Mouse (Mus musculus): ENCODE data around the gene Qrich2. TPM values are rescaled to one million over a fixed set of nuclear protein-coding genes. Genes with fewer than 3 reads are reported as not detected.

Qrich2 gene
- polyA plus RNA-seq, 1 experiment from 2014 or later: not detected

DNA sequence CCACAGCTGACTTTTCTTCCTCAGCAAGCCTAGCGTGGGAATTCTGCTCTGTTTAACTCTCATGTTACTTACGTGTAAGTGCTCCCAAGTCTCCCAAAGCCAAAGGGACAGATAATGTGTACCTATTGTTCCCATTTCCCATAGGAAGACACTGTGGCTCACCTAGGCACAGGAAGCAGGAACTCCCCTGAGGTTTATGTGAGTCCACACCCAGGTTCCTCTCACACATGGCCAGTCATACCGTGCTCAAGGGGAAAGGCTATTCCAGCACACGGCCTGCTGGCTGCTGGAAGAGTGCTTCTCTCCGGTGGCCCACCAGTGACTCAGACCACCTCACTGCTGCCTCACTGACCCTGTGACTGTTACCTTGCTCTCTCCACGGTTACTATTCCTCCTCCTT, 44.9 kb downstream of the Qrich2 start:
- H3K9me3 ChIP-seq (ENCODE audit: control insufficient read depth, low read length): no peaks in the 10 kb centered on the region
- no peaks in the 10 kb centered on the region for H3K36me3 ChIP-seq (ENCODE audit: control insufficient read depth, insufficient read depth, low read length)
- H3K9ac ChIP-seq (ENCODE audit: low read length): no peak overlapping the region
- no peaks in the 10 kb centered on the region; the same call in 1 of the 2 replicates for H3K4me1 ChIP-seq (replicated peaks; ENCODE audit: control insufficient read depth, insufficient read depth, low read length)
- ATAC-seq (replicated peaks; ENCODE audit: low FRiP score) (no peak), DNase-seq (ENCODE audit: low spot score) (peak; percentile 42)
- 76% methylated on average over 6 of the region's 6 CpGs for WGBS
- H3K4me3 ChIP-seq (ENCODE audit: low read depth, low read length): no peak overlapping the region
- H3K27me3 ChIP-seq (ENCODE audit: control insufficient read depth, insufficient read depth, low read length): no peaks in the 10 kb centered on the region
- H3K4me2 ChIP-seq (ENCODE audit: low read depth, low read length, severe bottlenecking): no peak overlapping the region
- no peak overlapping the region for H3K27ac ChIP-seq (ENCODE audit: low read depth, low read length)

DNA sequence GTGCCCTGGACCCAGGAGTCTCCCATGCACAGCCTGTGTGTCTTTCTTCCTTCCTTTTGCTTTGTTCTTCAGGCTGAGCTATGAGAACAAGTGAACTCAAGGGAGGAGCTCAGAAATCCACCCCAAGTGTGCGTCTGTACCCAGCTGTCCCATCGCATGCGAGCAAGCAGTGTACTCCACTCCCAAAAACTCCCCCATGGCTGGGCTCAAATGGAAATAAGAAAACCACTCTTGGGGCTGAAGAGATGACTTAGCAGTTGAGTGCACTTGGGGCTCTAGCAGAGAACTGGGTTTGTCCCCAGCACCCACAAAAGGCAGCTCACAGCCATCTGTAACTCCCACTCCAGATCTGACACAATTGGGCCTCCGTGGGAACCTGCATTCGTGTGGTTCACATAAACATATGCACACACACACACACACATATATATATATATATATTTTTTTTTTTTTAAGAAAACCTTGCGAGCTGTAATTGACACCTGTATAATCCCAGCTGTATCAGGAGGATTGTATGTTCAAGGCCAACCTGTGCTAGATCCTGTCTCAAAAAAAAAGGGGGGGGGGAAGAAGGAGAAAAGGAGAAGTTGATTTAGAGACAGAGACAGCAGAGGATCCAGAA, 47.1 kb downstream of the Qrich2 start:
- Histone ChIP-seq H3K27me3 (ENCODE audit: control insufficient read depth, insufficient read depth, low read length) (no peaks in the 10 kb centered on the region), H3K4me3 (ENCODE audit: low read depth, low read length) (no peak overlapping the region), H3K36me3 (ENCODE audit: control insufficient read depth, insufficient read depth, low read length) (no peaks in the 10 kb centered on the region), H3K4me2 (ENCODE audit: low read depth, low read length, severe bottlenecking) (no peak overlapping the region), H3K27ac (ENCODE audit: low read depth, low read length) (no peak overlapping the region), H3K4me1 (replicated peaks; ENCODE audit: control insufficient read depth, insufficient read depth, low read length) (no peaks in the 10 kb centered on the region; the same call in 1 of the 2 replicates), H3K9ac (ENCODE audit: low read length) (no peak overlapping the region), H3K9me3 (ENCODE audit: control insufficient read depth, low read length) (no peaks in the 10 kb centered on the region)
- DNase-seq (ENCODE audit: low spot score) (no peak), ATAC-seq (replicated peaks; ENCODE audit: low FRiP score) (no peak)
- 84% methylated on average over 6 of the region's 6 CpGs for WGBS

DNA sequence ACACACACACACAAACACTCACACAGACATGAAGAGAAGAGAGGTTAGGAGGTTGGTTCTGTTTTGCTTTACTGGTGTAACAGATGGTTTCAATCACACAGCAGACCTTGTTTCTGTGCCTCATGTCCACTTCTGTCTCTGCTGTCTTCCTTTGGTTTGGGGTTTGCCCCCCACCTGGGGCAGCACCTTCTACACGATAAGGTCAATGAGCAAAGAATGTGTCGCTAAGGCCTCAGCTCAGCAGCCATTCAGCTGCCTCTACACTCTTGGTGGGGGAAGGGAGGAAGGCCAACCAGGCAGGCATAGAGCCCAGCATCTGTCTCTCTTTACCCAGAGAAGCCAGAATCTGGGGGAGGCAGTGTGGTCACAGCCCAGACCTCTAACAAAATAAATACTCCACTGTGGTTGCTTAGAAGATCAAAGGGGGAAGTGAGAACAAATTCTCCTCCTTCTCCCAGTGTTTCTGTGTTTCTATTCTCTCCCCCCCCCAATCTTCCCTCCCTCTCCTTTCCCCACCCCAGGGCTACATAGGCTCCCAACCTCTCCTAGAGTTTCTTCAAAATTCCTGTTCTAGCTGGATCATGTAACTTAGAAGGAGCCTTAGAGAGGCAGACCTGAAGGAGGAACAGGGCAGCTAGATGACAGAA, 47.7 kb downstream of the Qrich2 start:
- no peak overlapping the region for H3K4me2 ChIP-seq (ENCODE audit: low read depth, low read length, severe bottlenecking)
- no peak overlapping the region for H3K9ac ChIP-seq (ENCODE audit: low read length)
- H3K9me3 ChIP-seq (ENCODE audit: control insufficient read depth, low read length): no peaks in the 10 kb centered on the region
- H3K27me3 ChIP-seq (ENCODE audit: control insufficient read depth, insufficient read depth, low read length): no peaks in the 10 kb centered on the region
- 29% methylated on average over 2 of the region's 2 CpGs for WGBS
- no peaks in the 10 kb centered on the region for H3K36me3 ChIP-seq (ENCODE audit: control insufficient read depth, insufficient read depth, low read length)
- H3K4me3 ChIP-seq (ENCODE audit: low read depth, low read length): no peak overlapping the region
- H3K4me1 ChIP-seq (replicated peaks; ENCODE audit: control insufficient read depth, insufficient read depth, low read length): no peaks in the 10 kb centered on the region; the same call in 1 of the 2 replicates
- H3K27ac ChIP-seq (ENCODE audit: low read depth, low read length): no peak overlapping the region
- DNase-seq (ENCODE audit: low spot score) (no peak), ATAC-seq (replicated peaks; ENCODE audit: low FRiP score) (no peak)

DNA sequence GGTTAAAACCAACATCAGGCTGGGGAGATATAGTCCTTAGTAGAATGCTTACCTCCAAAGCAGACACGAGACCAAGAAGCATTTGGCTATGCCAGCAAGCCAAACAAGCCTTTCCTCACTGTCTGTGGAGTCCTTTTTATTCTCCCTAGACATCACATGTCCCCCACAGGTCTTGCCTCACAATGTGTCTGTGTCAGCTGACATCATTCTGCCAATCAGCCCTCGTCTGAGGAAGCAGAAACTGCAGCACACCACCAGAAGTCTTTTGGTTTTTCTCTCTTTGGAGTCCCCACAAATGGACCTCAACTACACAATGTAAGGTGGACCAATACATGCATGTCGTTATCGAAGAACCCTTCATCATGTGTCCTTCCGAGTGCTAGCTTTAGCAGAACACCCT, 49.0 kb downstream of the Qrich2 start:
- no peak overlapping the region for H3K4me3 ChIP-seq (ENCODE audit: low read depth, low read length)
- no peaks in the 10 kb centered on the region for H3K9me3 ChIP-seq (ENCODE audit: control insufficient read depth, low read length)
- H3K9ac ChIP-seq (ENCODE audit: low read length): no peak overlapping the region
- H3K36me3 ChIP-seq (ENCODE audit: control insufficient read depth, insufficient read depth, low read length): no peaks in the 10 kb centered on the region
- H3K27ac ChIP-seq (ENCODE audit: low read depth, low read length): no peak overlapping the region
- WGBS: 87% methylated on average over 5 of the region's 5 CpGs
- no peak overlapping the region for H3K4me2 ChIP-seq (ENCODE audit: low read depth, low read length, severe bottlenecking)
- ATAC-seq (replicated peaks; ENCODE audit: low FRiP score) (no peak), DNase-seq (ENCODE audit: low spot score) (no peak)
- no peaks in the 10 kb centered on the region for H3K27me3 ChIP-seq (ENCODE audit: control insufficient read depth, insufficient read depth, low read length)
- peaks cover 2% of the 10 kb centered on the region; the same call in 1 of the 2 replicates for H3K4me1 ChIP-seq (replicated peaks; ENCODE audit: control insufficient read depth, insufficient read depth, low read length)

DNA sequence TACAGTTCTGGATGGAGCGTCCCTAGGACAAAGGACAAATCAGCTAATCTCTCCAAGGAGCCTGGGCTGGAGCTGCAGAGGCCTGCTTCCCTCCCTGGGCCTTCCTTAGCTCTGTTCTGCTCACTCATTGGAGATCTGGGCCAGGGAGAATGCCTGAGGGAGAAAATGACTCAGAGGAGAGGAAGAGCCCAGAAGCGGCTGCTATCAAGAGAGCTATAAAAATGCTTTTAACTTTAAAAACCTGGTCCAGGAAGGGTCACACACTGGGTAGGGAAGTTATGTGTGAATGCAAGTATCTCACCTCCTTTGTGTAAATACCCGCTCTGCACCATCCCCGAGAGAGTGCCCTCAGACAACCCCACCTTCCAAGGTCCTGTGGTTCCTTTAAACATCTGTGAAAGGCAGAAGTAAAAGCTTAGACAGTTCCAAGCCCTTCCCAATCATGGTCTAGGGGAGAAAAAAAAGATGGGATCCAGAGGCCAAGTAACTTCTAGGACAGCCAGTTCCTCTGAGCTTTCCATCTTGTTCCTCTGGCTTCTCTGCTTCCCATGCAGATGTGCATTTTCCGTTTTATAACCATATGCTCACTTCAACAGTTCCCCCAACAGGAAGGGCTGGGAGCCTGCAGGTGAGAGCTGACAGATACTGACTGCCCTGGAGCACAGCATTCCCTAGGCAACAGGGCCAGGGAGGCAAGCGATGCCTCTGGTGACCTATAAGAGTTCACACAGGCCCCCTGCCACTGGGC, 49.7 kb downstream of the Qrich2 start:
- no peak for DNase-seq (ENCODE audit: low spot score)
- Histone ChIP-seq H3K27me3 (ENCODE audit: control insufficient read depth, insufficient read depth, low read length) (0 out of 2 replicates have a peak, but pooled peaks cover 2% of the 10 kb centered on the region), H3K9ac (ENCODE audit: low read length) (no peak overlapping the region), H3K4me1 (replicated peaks; ENCODE audit: control insufficient read depth, insufficient read depth, low read length) (peaks cover 8% of the 10 kb centered on the region; the same call in 1 of the 2 replicates), H3K4me2 (ENCODE audit: low read depth, low read length, severe bottlenecking) (no peak overlapping the region), H3K9me3 (ENCODE audit: control insufficient read depth, low read length) (no peaks in the 10 kb centered on the region), H3K27ac (ENCODE audit: low read depth, low read length) (no peak overlapping the region), H3K36me3 (ENCODE audit: control insufficient read depth, insufficient read depth, low read length) (no peaks in the 10 kb centered on the region), H3K4me3 (ENCODE audit: low read depth, low read length) (no peak overlapping the region)
- no peak for ATAC-seq (replicated peaks; ENCODE audit: low FRiP score)
- 75% methylated on average over 6 of the region's 6 CpGs for WGBS

DNA sequence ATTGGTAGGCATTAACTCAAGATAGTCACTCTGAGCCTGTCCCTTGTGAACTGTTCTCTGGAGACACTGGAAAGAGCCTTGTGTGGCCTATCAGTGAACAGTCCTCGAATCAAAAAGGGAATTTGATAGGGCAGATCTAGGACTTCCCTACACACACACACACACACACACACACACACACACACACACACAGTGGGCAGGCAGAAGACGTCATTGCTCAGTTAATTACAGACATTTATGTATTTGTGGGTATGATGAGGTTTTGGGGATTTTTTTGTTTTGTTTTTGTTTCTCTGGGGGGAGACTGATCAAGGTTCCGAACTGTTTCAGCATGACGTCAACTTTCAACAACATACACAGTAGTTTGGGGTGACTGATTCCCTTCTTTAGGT, 52.4 kb downstream of the Qrich2 start:
- peak overlapping the region; percentile 95; the same call in 1 of the 2 replicates for H3K9ac ChIP-seq (ENCODE audit: low read length)
- peak; percentile 33; the same call in 1 of the 2 replicates for ATAC-seq (replicated peaks; ENCODE audit: low FRiP score)

DNA sequence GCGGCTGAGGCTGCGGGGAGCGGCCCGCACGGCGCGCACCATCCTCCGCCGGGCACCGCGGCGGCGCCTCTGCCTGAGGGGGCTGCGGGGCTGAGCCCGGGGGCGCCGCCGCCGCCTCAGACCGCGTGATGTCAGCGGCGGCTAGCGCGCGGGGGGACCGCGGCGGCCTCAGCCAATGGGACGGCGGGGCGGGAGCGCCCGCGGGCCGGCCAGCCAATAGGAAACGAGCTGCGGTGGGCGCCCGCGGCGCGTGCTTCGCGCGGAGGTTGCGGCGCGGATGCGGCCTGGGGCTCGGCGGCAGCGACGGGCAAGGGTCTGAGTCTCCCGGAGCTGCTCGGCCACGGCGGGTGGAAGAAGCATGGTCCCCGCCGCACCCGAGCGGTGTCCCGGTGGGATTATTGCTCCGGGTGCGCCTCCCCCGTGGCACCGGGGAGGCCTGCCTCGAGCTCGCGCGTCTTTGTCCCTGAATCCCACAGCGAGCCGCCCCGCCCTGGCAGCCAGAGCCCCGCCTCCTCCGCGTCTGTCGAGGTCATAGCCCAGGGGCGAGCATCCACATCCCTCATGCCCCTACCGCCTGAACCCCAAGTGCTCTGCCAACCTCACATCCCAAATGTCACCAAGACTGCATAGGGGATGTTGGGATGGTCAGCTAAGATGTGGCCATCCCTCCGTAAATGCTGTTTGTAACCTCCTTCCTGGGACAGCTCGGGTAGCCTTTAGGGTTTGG, 53.0 kb downstream of the Qrich2 start, which contains the start of gene Rnf157:
Gene Rnf157 (minus strand): TSS at position 129 of the 727 bp plus-strand sequence.
- ATAC-seq (replicated peaks; ENCODE audit: low FRiP score) (peak; percentile 94), DNase-seq (ENCODE audit: low spot score) (peak; percentile 93)
- Histone ChIP-seq H3K4me3 (ENCODE audit: low read depth, low read length) (peak within 1 kb of the TSS; percentile 76), H3K27me3 (ENCODE audit: control insufficient read depth, insufficient read depth, low read length) (0 out of 2 replicates have a peak, but pooled peaks cover 2% of the 10 kb centered on the region), H3K4me2 (ENCODE audit: low read depth, low read length, severe bottlenecking) (peak within 1 kb of the TSS; percentile 97), H3K36me3 (ENCODE audit: control insufficient read depth, insufficient read depth, low read length) (no peaks in the 10 kb centered on the region), H3K4me1 (replicated peaks; ENCODE audit: control insufficient read depth, insufficient read depth, low read length) (peaks cover 8% of the 10 kb centered on the region; the same call in 1 of the 2 replicates), H3K9me3 (ENCODE audit: control insufficient read depth, low read length) (no peaks in the 10 kb centered on the region), H3K9ac (ENCODE audit: low read length) (peak within 1 kb of the TSS; percentile 95), H3K27ac (ENCODE audit: low read depth, low read length) (peak within 1 kb of the TSS; percentile 37; the same call in 1 of the 2 replicates)
- WGBS: 2% methylated on average over 80 of the region's 82 CpGs

More for the DNA sequence above, 52.4 kb downstream of the Qrich2 start:
- no peak overlapping the region for H3K27ac ChIP-seq (ENCODE audit: low read depth, low read length)
- no peaks in the 10 kb centered on the region for H3K36me3 ChIP-seq (ENCODE audit: control insufficient read depth, insufficient read depth, low read length)
- 0 out of 2 replicates have a peak, but pooled peaks cover 2% of the 10 kb centered on the region for H3K27me3 ChIP-seq (ENCODE audit: control insufficient read depth, insufficient read depth, low read length)
- peak overlapping the region; percentile 97 for H3K4me2 ChIP-seq (ENCODE audit: low read depth, low read length, severe bottlenecking)
- WGBS: 92% methylated on average over 4 of the region's 4 CpGs
- peaks cover 8% of the 10 kb centered on the region; the same call in 1 of the 2 replicates for H3K4me1 ChIP-seq (replicated peaks; ENCODE audit: control insufficient read depth, insufficient read depth, low read length)
- DNase-seq (ENCODE audit: low spot score): no peak
- H3K4me3 ChIP-seq (ENCODE audit: low read depth, low read length): peak overlapping the region; percentile 76; the same call in 1 of the 2 replicates
- no peaks in the 10 kb centered on the region for H3K9me3 ChIP-seq (ENCODE audit: control insufficient read depth, low read length)

Measured in forebrain, embryonic 11.5 days (tissue).